Mouse (Mus musculus) urinary bladder, postnatal 25 days (tissue): Measurements from ENCODE around the gene Ndufc2.

Experiments
- DNase-seq: peaks from one replicate; pipeline ENCODE4 v3.0.0; 2022; ENCODE audit warnings: low spot score

The Ndufc2 gene

GRCm38 (mm10) chr7:97387561-97388147 lies 12.1 kb upstream of the Ndufc2 start:
- no peak for DNase-seq

- DNase-seq = no peak
Measured at GRCm38 (mm10) chr7:97388541-97388940, 11.3 kb upstream of the Ndufc2 start.

- no peak for DNase-seq
Measured at GRCm38 (mm10) chr7:97391293-97392078, 8.3 kb upstream of the Ndufc2 start.

- no peak for DNase-seq
Measured at GRCm38 (mm10) chr7:97392079-97392445, 7.7 kb upstream of the Ndufc2 start.

GRCm38 (mm10) chr7:97394375-97394774 lies 5.4 kb upstream of the Ndufc2 start:
- DNase-seq = no peak

GRCm38 (mm10) chr7:97398943-97399342 lies 860 bp upstream of the Ndufc2 start:
- no peak for DNase-seq

- DNase-seq = no peak
Measured at GRCm38 (mm10) chr7:97407145-97407544, 7.3 kb downstream of the Ndufc2 start.

GRCm38 (mm10) chr7:97411106-97411505 lies 11.3 kb downstream of the Ndufc2 start:
- DNase-seq = no peak

- no peak for DNase-seq
Measured at GRCm38 (mm10) chr7:97411575-97411974, 11.8 kb downstream of the Ndufc2 start.

GRCm38 (mm10) chr7:97413981-97414380 lies 14.2 kb downstream of the Ndufc2 start:
- DNase-seq = no peak

- no peak for DNase-seq
Measured at GRCm38 (mm10) chr7:97414426-97414825, 14.6 kb downstream of the Ndufc2 start.

GRCm38 (mm10) chr7:97414915-97415687 lies 15.3 kb downstream of the Ndufc2 start:
- no peak for DNase-seq

- DNase-seq = no peak
Measured at GRCm38 (mm10) chr7:97416473-97416872, 16.7 kb downstream of the Ndufc2 start.

GRCm38 (mm10) chr7:97416906-97417777 lies 17.3 kb downstream of the Ndufc2 start, which contains the start of gene Thrsp:
Gene Thrsp, minus strand, starts transcription at chr7:97417730.
- DNase-seq = no peak

GRCm38 (mm10) chr7:97418717-97419116 lies 18.9 kb downstream of the Ndufc2 start:
- DNase-seq = no peak

- no peak for DNase-seq
Measured at GRCm38 (mm10) chr7:97419163-97419562, 19.4 kb downstream of the Ndufc2 start.

- DNase-seq = no peak
Measured at GRCm38 (mm10) chr7:97420406-97420805, 20.6 kb downstream of the Ndufc2 start.

- no peak for DNase-seq
Measured at GRCm38 (mm10) chr7:97420958-97421651, 21.3 kb downstream of the Ndufc2 start.

- DNase-seq = no peak
Measured at GRCm38 (mm10) chr7:97423754-97424153, 24.0 kb downstream of the Ndufc2 start.

GRCm38 (mm10) chr7:97424621-97425245 lies 24.9 kb downstream of the Ndufc2 start:
- DNase-seq = peak; percentile 94

GRCm38 (mm10) chr7:97426566-97426965 lies 26.8 kb downstream of the Ndufc2 start:
- DNase-seq = no peak
